Mouse (Mus musculus): ENCODE data around the gene Unc45b. TPM values are rescaled to one million over a fixed set of nuclear protein-coding genes. Genes with fewer than 3 reads are reported as not detected.
"Not testable (repeated sequence)": the region's sequence is repeated elsewhere in the genome, so short reads cannot be mapped to it uniquely, and the experiment has no call there.

Gene Unc45b
- polyA plus RNA-seq, 1 experiment from 2014 or later, result 1.0 TPM

DNA sequence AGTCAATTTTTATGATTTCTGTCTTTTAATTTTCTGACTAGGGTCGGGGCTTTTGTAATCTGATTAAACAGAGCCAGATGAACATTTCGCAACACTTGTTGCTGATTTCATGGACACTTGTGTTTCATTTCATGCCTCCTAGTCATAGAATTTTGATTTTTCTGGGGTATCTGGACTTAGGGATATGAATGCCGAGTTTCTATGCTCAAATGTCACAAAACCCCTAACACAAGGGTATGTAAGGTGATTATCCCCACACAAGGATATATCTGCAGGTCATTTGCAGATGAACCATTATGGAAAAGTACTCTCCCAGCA, 19.2 kb downstream of the Unc45b start:
- H3K9ac ChIP-seq (replicated peaks), result no peak overlapping the region
- H3K36me3 ChIP-seq, result no peaks in the 10 kb centered on the region
- peaks cover 37% of the 10 kb centered on the region for H3K27me3 ChIP-seq
- 56% methylated on average over 3 of the region's 3 CpGs for WGBS
- H3K27ac ChIP-seq (replicated peaks), result no peak overlapping the region
- ATAC-seq (replicated peaks), result no peak
- no peaks in the 10 kb centered on the region for H3K9me3 ChIP-seq
- peak overlapping the region; percentile 98; the same call in 1 of the 2 replicates for H3K4me2 ChIP-seq (replicated peaks)
- H3K4me3 ChIP-seq, result peak overlapping the region; percentile 51; the same call in 1 of the 2 replicates
- peaks cover 10% of the 10 kb centered on the region for H3K4me1 ChIP-seq

DNA sequence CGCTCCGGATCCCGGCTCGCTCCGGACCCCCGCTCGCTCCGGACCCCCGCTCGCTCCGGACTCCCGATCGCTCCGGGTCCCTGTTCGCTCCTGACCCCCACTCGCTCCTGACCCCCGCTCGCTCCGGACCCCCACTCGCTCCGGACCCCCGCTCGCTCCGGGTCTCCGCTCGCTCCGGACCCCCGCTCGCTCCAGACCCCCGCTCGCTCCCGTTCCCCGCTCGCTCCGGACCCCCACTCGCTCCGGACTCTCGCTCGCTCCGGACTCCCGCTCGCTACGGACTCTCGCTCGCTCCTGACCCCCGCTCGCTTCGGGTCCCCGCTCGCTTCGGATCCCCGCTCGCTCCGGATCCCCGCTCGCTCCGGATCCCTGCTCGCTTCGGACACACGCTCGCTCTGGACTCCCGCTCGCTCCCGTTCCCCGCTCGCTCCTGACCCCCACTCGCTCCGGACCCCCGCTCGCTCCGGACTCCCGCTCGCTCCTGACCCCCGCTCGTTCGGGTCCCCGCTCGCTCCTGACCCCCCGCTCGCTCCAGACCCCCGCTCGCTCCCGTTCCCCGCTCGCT, 20.1 kb downstream of the Unc45b start:
- H3K27ac ChIP-seq (replicated peaks); H3K4me1 ChIP-seq; ATAC-seq (replicated peaks); H3K9me3 ChIP-seq; H3K9ac ChIP-seq (replicated peaks); H3K36me3 ChIP-seq: not testable (repeated sequence)
- H3K4me2 ChIP-seq (replicated peaks), result peak overlapping the region; percentile 98
- peaks cover 42% of the 10 kb centered on the region for H3K27me3 ChIP-seq
- peak overlapping the region; percentile 51 for H3K4me3 ChIP-seq
- under 1% methylated on average over 76 of the region's 85 CpGs for WGBS

DNA sequence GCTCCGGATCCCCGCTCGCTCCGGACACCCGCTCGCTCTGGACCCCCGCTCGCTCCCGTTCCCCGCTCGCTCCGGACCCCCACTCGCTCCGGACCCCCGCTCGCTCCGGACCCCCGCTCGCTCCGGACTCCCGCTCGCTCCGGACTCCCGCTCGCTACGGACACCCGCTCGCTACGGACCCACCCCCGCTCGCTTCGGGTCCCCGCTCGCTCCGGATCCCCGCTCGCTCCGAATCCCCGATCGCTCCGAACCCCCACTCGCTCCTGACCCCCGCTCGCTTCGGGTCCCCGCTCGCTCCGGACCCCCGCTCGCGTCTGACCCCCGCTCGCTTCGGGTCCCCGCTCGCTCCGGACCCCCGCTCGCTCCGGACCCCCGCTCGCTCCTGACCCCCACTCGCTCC, 20.8 kb downstream of the Unc45b start:
- H3K4me2 ChIP-seq (replicated peaks), result peak overlapping the region; percentile 98
- H3K27ac ChIP-seq (replicated peaks); H3K4me1 ChIP-seq; H3K36me3 ChIP-seq; ATAC-seq (replicated peaks); H3K9me3 ChIP-seq: not testable (repeated sequence)
- peak overlapping the region; percentile 32; the same call in 1 of the 2 replicates for H3K9ac ChIP-seq (replicated peaks)
- peak overlapping the region; percentile 51 for H3K4me3 ChIP-seq
- 1% methylated on average over 62 of the region's 63 CpGs for WGBS
- H3K27me3 ChIP-seq, result peaks cover 45% of the 10 kb centered on the region

DNA sequence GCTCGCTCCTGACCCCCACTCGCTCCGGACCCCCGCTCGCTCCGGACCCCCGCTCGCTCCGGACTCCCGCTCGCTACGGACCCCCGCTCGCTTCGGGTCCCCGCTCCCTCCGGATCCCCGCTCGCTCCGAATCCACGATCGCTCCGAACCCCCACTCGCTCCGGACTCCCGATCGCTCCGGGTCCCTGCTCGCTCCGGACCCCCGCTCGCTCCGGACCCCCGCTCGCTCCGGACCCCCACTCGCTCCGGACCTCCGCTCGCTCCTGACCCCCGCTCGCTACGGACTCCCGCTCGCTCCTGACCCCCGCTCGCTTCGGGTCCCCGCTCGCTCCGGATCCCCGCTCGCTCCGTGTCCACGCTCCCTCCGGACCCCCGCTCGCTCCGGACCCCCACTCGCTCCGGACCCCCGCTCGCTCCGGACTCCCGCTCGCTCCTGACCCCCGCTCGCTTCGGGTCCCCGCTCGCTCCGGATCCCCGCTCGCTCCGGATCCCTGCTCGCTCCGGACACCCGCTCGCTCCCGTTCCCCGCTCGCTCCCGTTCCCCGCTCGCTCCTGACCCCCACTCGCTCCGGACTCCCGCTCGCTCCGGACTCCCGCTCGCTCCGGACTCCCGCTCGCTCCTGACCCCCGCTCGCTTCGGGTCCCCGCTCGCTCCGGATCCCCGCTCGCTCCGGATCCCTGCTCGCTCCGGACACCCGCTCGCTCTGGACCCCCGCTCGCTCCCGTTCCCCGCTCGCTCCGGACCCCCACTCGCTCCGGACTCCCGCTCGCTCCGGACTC, 21.5 kb downstream of the Unc45b start:
- not testable (repeated sequence) for ATAC-seq (replicated peaks)
- peaks cover 49% of the 10 kb centered on the region for H3K27me3 ChIP-seq
- 1% methylated on average over 119 of the region's 119 CpGs for WGBS

DNA sequence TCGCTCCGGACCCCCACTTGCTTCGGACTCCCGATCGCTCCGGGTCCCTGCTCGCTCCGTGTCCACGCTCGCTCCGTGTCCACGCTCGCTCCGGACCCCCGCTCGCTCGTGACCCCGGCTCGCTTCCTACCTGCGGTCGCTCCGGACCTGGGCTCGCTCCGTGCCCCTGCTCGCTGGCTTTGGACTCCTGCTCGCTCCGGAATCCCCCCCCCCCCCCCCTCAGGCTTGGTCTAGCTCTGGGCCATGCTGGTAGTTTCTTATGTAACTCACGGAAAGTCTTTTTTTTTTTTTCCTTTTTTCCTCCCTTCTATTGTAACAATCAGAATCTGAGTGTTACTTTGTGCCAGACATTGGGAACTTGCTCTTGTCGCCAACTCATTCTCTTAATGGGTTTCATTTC, 22.8 kb downstream of the Unc45b start:
- WGBS, result 2% methylated on average over 29 of the region's 29 CpGs
- 0 out of 2 replicates have a peak overlapping the region, but pooled peaks have one; percentile 40 for H3K9ac ChIP-seq (replicated peaks)
- no peaks in the 10 kb centered on the region for H3K36me3 ChIP-seq
- H3K27me3 ChIP-seq, result peaks cover 47% of the 10 kb centered on the region
- no peaks in the 10 kb centered on the region for H3K9me3 ChIP-seq
- peaks cover 10% of the 10 kb centered on the region for H3K4me1 ChIP-seq
- ATAC-seq (replicated peaks), result no peak
- no peak overlapping the region for H3K27ac ChIP-seq (replicated peaks)
- peak overlapping the region; percentile 51 for H3K4me3 ChIP-seq
- H3K4me2 ChIP-seq (replicated peaks), result peak overlapping the region; percentile 98

More for the DNA sequence above, 21.5 kb downstream of the Unc45b start:
- H3K9me3 ChIP-seq; H3K36me3 ChIP-seq; H3K4me1 ChIP-seq; H3K27ac ChIP-seq (replicated peaks): not testable (repeated sequence)
- peak overlapping the region; percentile 51 for H3K4me3 ChIP-seq
- H3K4me2 ChIP-seq (replicated peaks), result peak overlapping the region; percentile 98
- peak overlapping the region; percentile 40 for H3K9ac ChIP-seq (replicated peaks)

GRCm38 (mm10) chr11:82943336-82943735, 33.0 kb downstream of the Unc45b start:
- no peak overlapping the region for H3K27ac ChIP-seq (replicated peaks)
- no peak overlapping the region for H3K4me3 ChIP-seq
- H3K4me2 ChIP-seq (replicated peaks), result no peak overlapping the region
- H3K4me1 ChIP-seq, result no peaks in the 10 kb centered on the region
- WGBS, result 86% methylated on average over 6 of the region's 6 CpGs
- H3K9ac ChIP-seq (replicated peaks), result no peak overlapping the region
- no peaks in the 10 kb centered on the region for H3K9me3 ChIP-seq
- no peaks in the 10 kb centered on the region for H3K36me3 ChIP-seq
- no peaks in the 10 kb centered on the region for H3K27me3 ChIP-seq
- ATAC-seq (replicated peaks), result no peak

DNA sequence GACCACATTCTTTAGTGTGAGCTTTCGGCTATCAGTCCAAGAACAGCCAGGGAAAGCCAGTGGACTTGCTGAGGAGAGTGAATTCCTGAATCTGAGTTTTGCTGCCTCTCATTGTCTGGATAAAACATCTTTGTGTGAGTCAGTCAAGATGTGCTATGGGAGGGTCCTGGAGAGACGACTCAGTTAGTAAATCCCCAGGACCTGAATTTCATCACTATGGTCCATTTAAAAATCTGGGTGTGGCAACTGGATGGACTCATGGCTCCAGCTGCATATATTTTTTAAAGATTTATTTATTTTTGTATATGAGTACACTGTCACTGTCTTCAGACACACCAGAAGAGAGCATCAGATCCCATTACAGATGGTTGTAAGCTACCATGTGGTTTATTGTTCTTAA, 35.3 kb downstream of the Unc45b start:
- no peak for ATAC-seq (replicated peaks)
- Histone ChIP-seq H3K4me3 (no peak overlapping the region), H3K4me1 (no peaks in the 10 kb centered on the region), H3K27me3 (peaks cover 9% of the 10 kb centered on the region), H3K9me3 (no peaks in the 10 kb centered on the region), H3K9ac (replicated peaks) (no peak overlapping the region), H3K36me3 (no peaks in the 10 kb centered on the region), H3K4me2 (replicated peaks) (no peak overlapping the region), H3K27ac (replicated peaks) (no peak overlapping the region)
- 67% methylated on average over 2 of the region's 2 CpGs for WGBS

DNA sequence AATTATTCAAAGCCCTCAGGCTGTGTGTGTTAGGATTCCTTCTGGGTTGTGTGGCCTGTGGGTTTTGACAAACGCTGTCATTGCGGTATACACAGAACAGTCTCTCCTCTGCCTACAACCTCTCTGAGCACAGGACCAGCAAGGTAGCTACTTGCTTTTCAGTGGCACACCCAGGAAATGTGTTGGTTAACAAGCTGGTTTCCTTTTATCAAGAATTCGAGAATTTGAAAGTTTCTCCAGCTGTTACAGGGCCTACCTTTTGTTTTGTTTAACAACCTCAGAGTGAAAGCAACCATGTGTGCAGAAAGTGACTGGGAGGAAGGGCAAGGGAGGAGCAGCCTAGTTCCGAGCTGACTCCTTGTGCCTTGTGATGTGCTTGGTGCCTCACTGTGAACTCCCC, 37.1 kb downstream of the Unc45b start:
- no peak overlapping the region for H3K4me3 ChIP-seq
- H3K4me2 ChIP-seq (replicated peaks), result no peak overlapping the region
- peaks cover 25% of the 10 kb centered on the region for H3K27me3 ChIP-seq
- no peaks in the 10 kb centered on the region for H3K9me3 ChIP-seq
- no peaks in the 10 kb centered on the region for H3K36me3 ChIP-seq
- ATAC-seq (replicated peaks), result no peak
- H3K27ac ChIP-seq (replicated peaks), result no peak overlapping the region
- H3K4me1 ChIP-seq, result 0 out of 2 replicates have a peak, but pooled peaks cover 3% of the 10 kb centered on the region
- H3K9ac ChIP-seq (replicated peaks), result no peak overlapping the region
- WGBS, result 46% methylated on average over 4 of the region's 4 CpGs

DNA sequence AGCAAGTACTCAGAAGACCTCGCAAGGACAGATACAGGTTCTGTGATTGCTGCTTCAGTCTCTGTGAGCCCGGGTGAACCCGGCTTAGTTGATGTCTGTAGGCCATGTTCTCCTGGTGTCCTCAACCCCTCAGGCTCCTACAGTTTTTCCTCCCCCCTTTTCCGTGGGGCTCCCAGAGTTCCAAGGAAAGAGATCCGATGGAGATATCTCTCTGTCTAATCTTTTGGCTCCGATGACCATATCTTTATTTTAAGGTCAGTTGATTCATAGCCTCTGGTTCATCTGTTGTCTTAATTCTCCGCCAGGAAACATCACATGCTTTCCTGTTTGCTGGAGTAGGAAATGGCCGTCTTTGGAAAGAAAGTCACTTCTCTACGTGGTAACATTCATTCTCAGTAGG, 38.7 kb downstream of the Unc45b start:
- 0 out of 2 replicates have a peak, but pooled peaks cover 3% of the 10 kb centered on the region for H3K4me1 ChIP-seq
- no peak overlapping the region for H3K4me3 ChIP-seq
- no peak overlapping the region for H3K4me2 ChIP-seq (replicated peaks)
- 91% methylated on average over 9 of the region's 9 CpGs for WGBS
- H3K9ac ChIP-seq (replicated peaks), result no peak overlapping the region
- no peak overlapping the region for H3K27ac ChIP-seq (replicated peaks)
- H3K36me3 ChIP-seq, result no peaks in the 10 kb centered on the region
- no peaks in the 10 kb centered on the region for H3K9me3 ChIP-seq
- no peak for ATAC-seq (replicated peaks)
- H3K27me3 ChIP-seq, result peaks cover 41% of the 10 kb centered on the region

- H3K27me3 ChIP-seq, result peaks cover 47% of the 10 kb centered on the region
- H3K27ac ChIP-seq (replicated peaks), result no peak within 1 kb of the TSS
- no peaks in the 10 kb centered on the region for H3K36me3 ChIP-seq
- ATAC-seq (replicated peaks), result no peak
- H3K4me3 ChIP-seq, result peak within 1 kb of the TSS; percentile 6; the same call in 1 of the 2 replicates
- no peaks in the 10 kb centered on the region for H3K9me3 ChIP-seq
- H3K9ac ChIP-seq (replicated peaks), result no peak within 1 kb of the TSS
- no peak within 1 kb of the TSS for H3K4me2 ChIP-seq (replicated peaks)
- WGBS, result 10% methylated on average over 10 of the region's 10 CpGs
- 0 out of 2 replicates have a peak, but pooled peaks cover 3% of the 10 kb centered on the region for H3K4me1 ChIP-seq
These were observed 40.6 kb downstream of the Unc45b start, which contains the start of gene Slfn5 for GRCm38 (mm10) chr11:82950736-82951481. Gene Slfn5 (plus strand): TSS chr11:82951349.

- Histone ChIP-seq H3K27me3 (peaks cover 47% of the 10 kb centered on the region), H3K9ac (replicated peaks) (no peak overlapping the region), H3K4me1 (0 out of 2 replicates have a peak, but pooled peaks cover 3% of the 10 kb centered on the region), H3K9me3 (no peaks in the 10 kb centered on the region), H3K36me3 (no peaks in the 10 kb centered on the region), H3K4me3 (peak overlapping the region; percentile 6; the same call in 1 of the 2 replicates), H3K4me2 (replicated peaks) (no peak overlapping the region), H3K27ac (replicated peaks) (no peak overlapping the region)
- ATAC-seq (replicated peaks), result no peak
- 12% methylated on average over 28 of the region's 28 CpGs for WGBS
These were observed 41.7 kb downstream of the Unc45b start for GRCm38 (mm10) chr11:82951865-82952611.

All from forebrain, embryonic 15.5 days (tissue).